Mouse (Mus musculus) inflammation-experienced regulatory T-cells, adult 6 months (primary cell): ENCODE data around the gene Ina. TPM values are rescaled to one million over a fixed set of nuclear protein-coding genes. Genes with fewer than 3 reads are reported as not detected.
"Not testable (repeated sequence)": the region's sequence is repeated elsewhere in the genome, so short reads cannot be mapped to it uniquely, and the experiment has no call there.

Source experiments
- ATAC-seq: one replicate; pipeline ENCODE4 v1.8.0; 2017
- polyA plus RNA-seq, 3 experiments: library from polyadenylated mRNA; unstranded; fragments of 100-300 nt; shearing (Covaris generic); gene quantifications; one replicate each; pipeline ENCODE4 v1.2.1; 2017

Gene Ina
- polyA plus RNA-seq: not detected

- no peak for ATAC-seq
These were observed at the start of gene Ina, which contains the start of gene Nt5c2 for GRCm38 (mm10) chr19:47014447-47015381. Gene Ina (plus strand): TSS chr19:47014698. Gene Nt5c2 (minus strand): TSS chr19:47015153.

- no peak for ATAC-seq
These were observed 49.0 kb upstream of the Ina start for GRCm38 (mm10) chr19:46965496-46965895.

- no peak for ATAC-seq
These were observed 48.2 kb upstream of the Ina start for GRCm38 (mm10) chr19:46966330-46966729.

GRCm38 (mm10) chr19:46967861-46968260 lies 46.6 kb upstream of the Ina start:
- ATAC-seq: no peak

- ATAC-seq: no peak
These were observed 45.7 kb upstream of the Ina start for GRCm38 (mm10) chr19:46968833-46969232.

- no peak for ATAC-seq
These were observed 45.1 kb upstream of the Ina start for GRCm38 (mm10) chr19:46969286-46969985.

- peak; percentile 43 for ATAC-seq
These were observed 44.3 kb upstream of the Ina start for GRCm38 (mm10) chr19:46970121-46970729.

GRCm38 (mm10) chr19:46971051-46971689 lies 43.3 kb upstream of the Ina start:
- ATAC-seq: no peak

- no peak for ATAC-seq
These were observed 42.8 kb upstream of the Ina start for GRCm38 (mm10) chr19:46971712-46972111.

GRCm38 (mm10) chr19:46972159-46972558 lies 42.3 kb upstream of the Ina start:
- ATAC-seq: no peak

- no peak for ATAC-seq
These were observed 38.9 kb upstream of the Ina start for GRCm38 (mm10) chr19:46975565-46975964.

GRCm38 (mm10) chr19:46975997-46976396 lies 38.5 kb upstream of the Ina start:
- ATAC-seq: no peak

GRCm38 (mm10) chr19:46976743-46977142 lies 37.8 kb upstream of the Ina start:
- no peak for ATAC-seq

GRCm38 (mm10) chr19:46977460-46977859 lies 37.0 kb upstream of the Ina start:
- ATAC-seq: no peak

- not testable (repeated sequence) for ATAC-seq
These were observed 36.4 kb upstream of the Ina start for GRCm38 (mm10) chr19:46978069-46978468.

- ATAC-seq: no peak
These were observed 35.3 kb upstream of the Ina start for GRCm38 (mm10) chr19:46978920-46979780.

- ATAC-seq: no peak
These were observed 34.8 kb upstream of the Ina start for GRCm38 (mm10) chr19:46979781-46980105.

GRCm38 (mm10) chr19:46981462-46981861 lies 33.0 kb upstream of the Ina start:
- ATAC-seq: no peak

GRCm38 (mm10) chr19:46983352-46983965 lies 31.0 kb upstream of the Ina start:
- ATAC-seq: no peak

- ATAC-seq: no peak
These were observed 30.5 kb upstream of the Ina start for GRCm38 (mm10) chr19:46983966-46984380.
